Comparison of ENCODE assay signal across 8 mouse cellular contexts in the genomic region with DNA sequence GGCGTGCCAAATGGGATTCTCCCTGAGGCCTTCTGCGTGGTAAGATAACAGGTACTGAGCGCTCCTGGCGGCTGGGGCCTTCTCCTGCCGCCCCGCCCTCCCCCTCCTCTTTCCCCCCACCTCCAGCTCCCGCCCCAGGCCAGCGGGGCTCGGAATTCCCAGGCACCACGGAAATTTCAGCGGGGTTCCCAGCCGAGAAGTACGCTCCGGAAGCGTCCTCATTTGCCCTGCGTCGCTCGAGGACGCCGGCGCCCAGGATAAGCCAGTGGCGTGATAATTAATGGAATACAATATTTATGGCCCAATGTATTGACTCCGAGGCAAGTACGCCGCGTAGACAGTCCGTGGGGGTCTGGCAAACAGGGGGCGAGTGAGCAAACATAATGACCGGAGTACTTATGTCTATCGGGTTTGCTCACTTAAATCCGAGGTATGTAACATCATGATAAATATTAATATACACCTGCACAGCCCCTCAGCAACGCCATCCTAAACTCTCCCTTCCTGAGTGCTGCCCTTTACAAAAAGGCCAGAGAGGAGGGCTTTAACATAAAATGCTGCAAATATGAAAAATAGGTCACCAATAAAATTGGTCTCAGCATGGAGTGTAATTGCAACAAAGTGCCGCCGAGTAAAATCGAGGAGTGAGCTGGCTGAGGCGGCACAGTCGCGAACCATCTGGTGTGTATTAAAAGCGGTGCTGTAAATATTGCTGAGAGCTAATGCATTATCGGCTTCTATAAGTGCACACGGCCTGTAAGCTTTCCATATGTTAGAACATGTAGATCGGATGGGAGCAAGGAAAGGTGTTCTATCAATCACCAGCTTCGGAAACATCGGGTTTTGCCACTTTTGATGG. TPM values are rescaled to one million over a fixed set of nuclear protein-coding genes. Genes with fewer than 3 reads are reported as not detected.
DNase-seq lines count a peak whose midpoint lies in the region; ATAC-seq and TF ChIP-seq lines count a peak whose summit lies in the region.

No protein-coding gene starts in this region.

- under 1% methylated on average over 44 of the region's 44 CpGs for WGBS in heart, embryonic 15.5 days
- 1% methylated on average over 40 of the region's 44 CpGs for WGBS in embryonic facial prominence, embryonic 14.5 days
- under 1% methylated on average over 41 of the region's 44 CpGs for WGBS in limb, embryonic 13.5 days
- WGBS in stomach, postnatal 0 days, result 2% methylated on average over 43 of the region's 44 CpGs

- no peak for ATAC-seq in heart, embryonic 15.5 days (replicated peaks; ENCODE audit: insufficient number of reproducible peaks, insufficient read depth, low FRiP score, low read depth)
- 0 out of 2 replicates have a peak, but pooled peaks have one; percentile 16 for ATAC-seq in embryonic facial prominence, embryonic 14.5 days (ENCODE audit: low read depth)
- no peak; the same call in 1 of the 2 replicates for ATAC-seq in limb, embryonic 13.5 days (ENCODE audit: low FRiP score, low read depth)
- ATAC-seq in stomach, postnatal 0 days (ENCODE audit: low FRiP score, low TSS enrichment), result no peak
- ATAC-seq in inflammation-experienced regulatory T-cells, adult 6 months, result no peak

- H3K4me3 ChIP-seq in heart, embryonic 15.5 days, result peak overlapping the region; percentile 39
- peak overlapping the region; percentile 29 for H3K4me3 ChIP-seq in embryonic facial prominence, embryonic 14.5 days (ENCODE audit: low read depth, low read length)
- H3K4me3 ChIP-seq in limb, embryonic 13.5 days, result peak overlapping the region; percentile 23
- peak overlapping the region; percentile 34 for H3K4me3 ChIP-seq in stomach, postnatal 0 days (ENCODE audit: low read depth, low read length)

- no peak for TF ChIP-seq EP300 in stomach, postnatal 0 days (optimal IDR thresholded peaks at IDR 0.05)

- peaks cover 96% of the 10 kb centered on the region for H3K27me3 ChIP-seq in heart, embryonic 15.5 days
- peaks cover 96% of the 10 kb centered on the region for H3K27me3 ChIP-seq in embryonic facial prominence, embryonic 14.5 days (replicated peaks; ENCODE audit: control insufficient read depth, insufficient read depth, low read length)
- H3K27me3 ChIP-seq in limb, embryonic 13.5 days, result peaks cover 95% of the 10 kb centered on the region
- H3K27me3 ChIP-seq in stomach, postnatal 0 days (ENCODE audit: control insufficient read depth, insufficient read depth, low read length), result 0 out of 2 replicates have a peak, but pooled peaks cover 2% of the 10 kb centered on the region

- no peaks in the 10 kb centered on the region for H3K36me3 ChIP-seq in heart, embryonic 15.5 days
- no peaks in the 10 kb centered on the region for H3K36me3 ChIP-seq in embryonic facial prominence, embryonic 14.5 days (ENCODE audit: control insufficient read depth, insufficient read depth, low read length)
- no peaks in the 10 kb centered on the region for H3K36me3 ChIP-seq in limb, embryonic 13.5 days
- no peaks in the 10 kb centered on the region for H3K36me3 ChIP-seq in stomach, postnatal 0 days (ENCODE audit: control insufficient read depth, insufficient read depth, low read length)

- peaks cover 20% of the 10 kb centered on the region for H3K4me1 ChIP-seq in heart, embryonic 15.5 days (replicated peaks)
- H3K4me1 ChIP-seq in embryonic facial prominence, embryonic 14.5 days (ENCODE audit: control insufficient read depth, insufficient read depth, low read length), result 0 out of 2 replicates have a peak, but pooled peaks cover 14% of the 10 kb centered on the region
- peaks cover 18% of the 10 kb centered on the region for H3K4me1 ChIP-seq in limb, embryonic 13.5 days
- H3K4me1 ChIP-seq in stomach, postnatal 0 days (replicated peaks; ENCODE audit: control insufficient read depth, insufficient read depth), result no peaks in the 10 kb centered on the region

- no peak overlapping the region for H3K9ac ChIP-seq in heart, embryonic 15.5 days
- no peak overlapping the region for H3K9ac ChIP-seq in embryonic facial prominence, embryonic 14.5 days (ENCODE audit: low read depth, low read length)
- H3K9ac ChIP-seq in limb, embryonic 13.5 days, result no peak overlapping the region
- no peak overlapping the region for H3K9ac ChIP-seq in stomach, postnatal 0 days (ENCODE audit: low read length)

- DNase-seq in heart, adult 18-20 months, result no peak
- DNase-seq in brain, embryonic 14.5 days (ENCODE audit: low read depth), result peak; percentile 87
- DNase-seq in embryonic facial prominence, embryonic 14.5 days (ENCODE audit: low spot score), result peak; percentile 60
- DNase-seq in stomach, postnatal 0 days (ENCODE audit: low spot score), result no peak
- no peak for DNase-seq in urinary bladder, postnatal 14 days (ENCODE audit: low spot score)

- no peak overlapping the region for H3K27ac ChIP-seq in heart, embryonic 15.5 days
- peak overlapping the region; percentile 65; the same call in 1 of the 2 replicates for H3K27ac ChIP-seq in embryonic facial prominence, embryonic 14.5 days (replicated peaks; ENCODE audit: low read depth, low read length)
- H3K27ac ChIP-seq in limb, embryonic 13.5 days, result no peak overlapping the region
- peak overlapping the region; percentile 35; the same call in 1 of the 2 replicates for H3K27ac ChIP-seq in stomach, postnatal 0 days (replicated peaks)

- no peaks in the 10 kb centered on the region for H3K9me3 ChIP-seq in heart, embryonic 15.5 days (replicated peaks)
- no peaks in the 10 kb centered on the region for H3K9me3 ChIP-seq in embryonic facial prominence, embryonic 14.5 days (ENCODE audit: control insufficient read depth, low read length)
- no peaks in the 10 kb centered on the region for H3K9me3 ChIP-seq in limb, embryonic 13.5 days
- H3K9me3 ChIP-seq in stomach, postnatal 0 days (ENCODE audit: control insufficient read depth, low read length), result no peaks in the 10 kb centered on the region

- TF ChIP-seq POLR2A in brain, embryonic 14.5 days (IDR thresholded peaks at IDR 0.05; ENCODE audit: borderline replicate concordance, extremely low read depth, insufficient read depth, insufficient read length, poor library complexity, severe bottlenecking), result no peak

- H3K4me2 ChIP-seq in heart, embryonic 15.5 days, result peak overlapping the region; percentile 59
- peak overlapping the region; percentile 52 for H3K4me2 ChIP-seq in embryonic facial prominence, embryonic 14.5 days (ENCODE audit: low read depth, low read length)
- peak overlapping the region; percentile 49 for H3K4me2 ChIP-seq in limb, embryonic 13.5 days (replicated peaks)
- peak overlapping the region; percentile 56 for H3K4me2 ChIP-seq in stomach, postnatal 0 days (replicated peaks; ENCODE audit: low read depth)

- TF ChIP-seq CTCF in brain, embryonic 14.5 days (IDR thresholded peaks at IDR 0.05; ENCODE audit: borderline replicate concordance, extremely low read depth, insufficient read depth, insufficient read length), result no peak
- no peak for TF ChIP-seq CTCF in stomach, postnatal 0 days (IDR thresholded peaks at IDR 0.05; ENCODE audit: low read depth)

RNA-seq across cellular contexts. Expression of a gene that starts 18.3 kb away (rescaled TPM):
- 3.2 and 4.5 TPM in 2 replicates for polyA plus RNA-seq in heart, embryonic 15.5 days (2015; fragmentation: Nextera tagmentation; extraction: Ambion mirVana)
- 1 to 10 TPM; 2.1 to 2.6 TPM for total RNA-seq in heart, adult 18-20 months (2021)
- polyA plus RNA-seq in brain, embryonic 14.5 days (2012; rRNA removed), result 465 and 624 TPM in 2 replicates
- 17.9 and 19.4 TPM in 2 replicates for polyA plus RNA-seq in embryonic facial prominence, embryonic 14.5 days (2014; fragmentation: Nextera tagmentation; extraction: Ambion mirVana)
- 3.0 and 3.1 TPM in 2 replicates for polyA plus RNA-seq in limb, embryonic 13.5 days (2015; fragmentation: Nextera tagmentation; extraction: Ambion mirVana)
- 5.8 and 6.3 TPM in 2 replicates for polyA plus RNA-seq in stomach, postnatal 0 days (2015; fragmentation: Nextera tagmentation; extraction: Ambion mirVana)
- not detected for polyA plus RNA-seq in inflammation-experienced regulatory T-cells, adult 6 months (2017; shearing (Covaris generic))

Comparison
In these comparisons a context has a peak if more than half of its experiments do, and no peak if none do; other contexts are left out.
1. H3K27ac ChIP-seq: peak in embryonic facial prominence, embryonic 14.5 days (single experiment) and stomach, postnatal 0 days (single experiment); none in heart, embryonic 15.5 days (single experiment) and limb, embryonic 13.5 days (single experiment).
2. DNase-seq: peak in brain, embryonic 14.5 days (single experiment) and embryonic facial prominence, embryonic 14.5 days (single experiment); none in heart, adult 18-20 months (0 of 2), stomach, postnatal 0 days (single experiment) and urinary bladder, postnatal 14 days (single experiment).
3. RNA of a gene that starts 18.3 kb away (polyA plus RNA-seq): 465 to 624 TPM in brain, embryonic 14.5 days; 17.9 to 19.4 TPM in embryonic facial prominence, embryonic 14.5 days, 5.8 to 6.3 TPM in stomach, postnatal 0 days, 3.2 to 4.5 TPM in heart, embryonic 15.5 days, 3.0 to 3.1 TPM in limb, embryonic 13.5 days and not detected in inflammation-experienced regulatory T-cells, adult 6 months; every median in the first group is over 10 times any median in the second.
4. Peak in every context shown above with its lines, with median percentiles within 50 percentile points of each other: H3K4me2 ChIP-seq and H3K4me3 ChIP-seq.